Mouse (Mus musculus): ENCODE data around the gene Apbb2. TPM values are rescaled to one million over a fixed set of nuclear protein-coding genes. Genes with fewer than 3 reads are reported as not detected.

The Apbb2 gene
- polyA plus RNA-seq, 1 experiment = 22.6 TPM

- TF ChIP-seq MYOD1 (IDR thresholded peaks at IDR 0.05; ENCODE audit: control insufficient read depth, insufficient read length, low read depth) (no peak), MYOG (IDR thresholded peaks at IDR 0.05; ENCODE audit: control insufficient read depth, extremely low read depth, insufficient read length) (no peak), MAX (IDR thresholded peaks at IDR 0.05) (no peak), CTCF (IDR thresholded peaks at IDR 0.05; ENCODE audit: control insufficient read depth, insufficient read depth, insufficient read length) (no peak), FOSL1 (IDR thresholded peaks at IDR 0.05; ENCODE audit: insufficient read depth, low read length, poor library complexity, severe bottlenecking) (no peak), USF1 (IDR thresholded peaks at IDR 0.05; ENCODE audit: low read depth) (no peak), CEBPB (IDR thresholded peaks at IDR 0.05; ENCODE audit: low read depth) (no peak)
- no peak overlapping the region for H3K4me3 ChIP-seq (ENCODE audit: insufficient read depth, poor library complexity, severe bottlenecking)
- no peak overlapping the region for H3ac ChIP-seq (ENCODE audit: control insufficient read depth, insufficient read length, low read depth)
- H3K36me3 ChIP-seq (ENCODE audit: control insufficient read depth, insufficient read depth) = no peaks in the 10 kb centered on the region
- no peaks in the 10 kb centered on the region for H3K79me3 ChIP-seq (ENCODE audit: low read depth)
- no peaks in the 10 kb centered on the region for H3K79me2 ChIP-seq (ENCODE audit: control insufficient read depth, insufficient read depth)
- no peaks in the 10 kb centered on the region for H3K27me3 ChIP-seq (ENCODE audit: control insufficient read depth, insufficient read depth, insufficient read length)
These were observed 17.0 kb upstream of the Apbb2 start for GRCm38 (mm10) chr5:66635459-66636079.

- H3K36me3 ChIP-seq (ENCODE audit: control insufficient read depth, insufficient read depth) = no peaks in the 10 kb centered on the region
These were observed 9.2 kb upstream of the Apbb2 start for GRCm38 (mm10) chr5:66627805-66628204.

GRCm38 (mm10) chr5:66620191-66620625 lies 1.6 kb upstream of the Apbb2 start:
- Histone ChIP-seq H3K27me3 (ENCODE audit: control insufficient read depth, insufficient read depth, insufficient read length) (no peaks in the 10 kb centered on the region), H3K79me3 (ENCODE audit: low read depth) (peaks cover 27% of the 10 kb centered on the region), H3ac (ENCODE audit: control insufficient read depth, insufficient read length, low read depth) (peak overlapping the region; percentile 49), H3K36me3 (ENCODE audit: control insufficient read depth, insufficient read depth) (peaks cover 8% of the 10 kb centered on the region), H3K4me3 (ENCODE audit: insufficient read depth, poor library complexity, severe bottlenecking) (peak overlapping the region; percentile 18), H3K79me2 (ENCODE audit: control insufficient read depth, insufficient read depth) (peaks cover 35% of the 10 kb centered on the region)
- TF ChIP-seq CEBPB (IDR thresholded peaks at IDR 0.05; ENCODE audit: low read depth) (peak; percentile 48), FOSL1 (IDR thresholded peaks at IDR 0.05; ENCODE audit: insufficient read depth, low read length, poor library complexity, severe bottlenecking) (no peak), CTCF (IDR thresholded peaks at IDR 0.05; ENCODE audit: control insufficient read depth, insufficient read depth, insufficient read length) (peak; percentile 42)

More at GRCm38 (mm10) chr5:66627805-66628204, 9.2 kb upstream of the Apbb2 start:
- TF ChIP-seq FOSL1 (IDR thresholded peaks at IDR 0.05; ENCODE audit: insufficient read depth, low read length, poor library complexity, severe bottlenecking) (no peak), MYOG (IDR thresholded peaks at IDR 0.05; ENCODE audit: control insufficient read depth, extremely low read depth, insufficient read length) (no peak), CEBPB (IDR thresholded peaks at IDR 0.05; ENCODE audit: low read depth) (no peak), MAX (IDR thresholded peaks at IDR 0.05) (no peak)
- H3ac ChIP-seq (ENCODE audit: control insufficient read depth, insufficient read length, low read depth) = no peak overlapping the region
- no peaks in the 10 kb centered on the region for H3K79me3 ChIP-seq (ENCODE audit: low read depth)
- H3K79me2 ChIP-seq (ENCODE audit: control insufficient read depth, insufficient read depth) = no peaks in the 10 kb centered on the region
- H3K4me3 ChIP-seq (ENCODE audit: insufficient read depth, poor library complexity, severe bottlenecking) = no peak overlapping the region
- H3K27me3 ChIP-seq (ENCODE audit: control insufficient read depth, insufficient read depth, insufficient read length) = no peaks in the 10 kb centered on the region

- H3ac ChIP-seq (ENCODE audit: control insufficient read depth, insufficient read length, low read depth) = peak overlapping the region; percentile 47
- TF ChIP-seq CEBPB (IDR thresholded peaks at IDR 0.05; ENCODE audit: low read depth) (no peak), USF1 (IDR thresholded peaks at IDR 0.05; ENCODE audit: low read depth) (no peak), MYOG (IDR thresholded peaks at IDR 0.05; ENCODE audit: control insufficient read depth, extremely low read depth, insufficient read length) (no peak), MAX (IDR thresholded peaks at IDR 0.05) (no peak), CTCF (IDR thresholded peaks at IDR 0.05; ENCODE audit: control insufficient read depth, insufficient read depth, insufficient read length) (no peak), MYOD1 (IDR thresholded peaks at IDR 0.05; ENCODE audit: control insufficient read depth, insufficient read length, low read depth) (no peak), FOSL1 (IDR thresholded peaks at IDR 0.05; ENCODE audit: insufficient read depth, low read length, poor library complexity, severe bottlenecking) (no peak)
- peaks cover 40% of the 10 kb centered on the region for H3K79me2 ChIP-seq (ENCODE audit: control insufficient read depth, insufficient read depth)
- H3K27me3 ChIP-seq (ENCODE audit: control insufficient read depth, insufficient read depth, insufficient read length) = no peaks in the 10 kb centered on the region
- peaks cover 11% of the 10 kb centered on the region for H3K36me3 ChIP-seq (ENCODE audit: control insufficient read depth, insufficient read depth)
- no peak overlapping the region for H3K4me3 ChIP-seq (ENCODE audit: insufficient read depth, poor library complexity, severe bottlenecking)
- H3K79me3 ChIP-seq (ENCODE audit: low read depth) = peaks cover 33% of the 10 kb centered on the region
These were observed 1.1 kb upstream of the Apbb2 start for GRCm38 (mm10) chr5:66619675-66620074.

- H3K4me3 ChIP-seq (ENCODE audit: insufficient read depth, poor library complexity, severe bottlenecking) = no peak overlapping the region
- H3K27me3 ChIP-seq (ENCODE audit: control insufficient read depth, insufficient read depth, insufficient read length) = no peaks in the 10 kb centered on the region
- H3K79me2 ChIP-seq (ENCODE audit: control insufficient read depth, insufficient read depth) = peaks cover 45% of the 10 kb centered on the region
- TF ChIP-seq FOSL1 (IDR thresholded peaks at IDR 0.05; ENCODE audit: insufficient read depth, low read length, poor library complexity, severe bottlenecking) (no peak), CTCF (IDR thresholded peaks at IDR 0.05; ENCODE audit: control insufficient read depth, insufficient read depth, insufficient read length) (no peak), MYOD1 (IDR thresholded peaks at IDR 0.05; ENCODE audit: control insufficient read depth, insufficient read length, low read depth) (no peak), USF1 (IDR thresholded peaks at IDR 0.05; ENCODE audit: low read depth) (no peak), CEBPB (IDR thresholded peaks at IDR 0.05; ENCODE audit: low read depth) (no peak), MYOG (IDR thresholded peaks at IDR 0.05; ENCODE audit: control insufficient read depth, extremely low read depth, insufficient read length) (no peak), MAX (IDR thresholded peaks at IDR 0.05) (no peak)
- peaks cover 11% of the 10 kb centered on the region for H3K36me3 ChIP-seq (ENCODE audit: control insufficient read depth, insufficient read depth)
- H3ac ChIP-seq (ENCODE audit: control insufficient read depth, insufficient read length, low read depth) = no peak overlapping the region
- peaks cover 37% of the 10 kb centered on the region for H3K79me3 ChIP-seq (ENCODE audit: low read depth)
These were observed 611 bp upstream of the Apbb2 start for GRCm38 (mm10) chr5:66619195-66619594.

- Histone ChIP-seq H3K27me3 (ENCODE audit: control insufficient read depth, insufficient read depth, insufficient read length) (no peaks in the 10 kb centered on the region), H3K36me3 (ENCODE audit: control insufficient read depth, insufficient read depth) (peaks cover 15% of the 10 kb centered on the region), H3ac (ENCODE audit: control insufficient read depth, insufficient read length, low read depth) (peak overlapping the region; percentile 88), H3K79me3 (ENCODE audit: low read depth) (peaks cover 50% of the 10 kb centered on the region), H3K4me3 (ENCODE audit: insufficient read depth, poor library complexity, severe bottlenecking) (peak overlapping the region; percentile 84), H3K79me2 (ENCODE audit: control insufficient read depth, insufficient read depth) (peaks cover 57% of the 10 kb centered on the region)
- TF ChIP-seq CTCF (IDR thresholded peaks at IDR 0.05; ENCODE audit: control insufficient read depth, insufficient read depth, insufficient read length) (no peak), MYOG (IDR thresholded peaks at IDR 0.05; ENCODE audit: control insufficient read depth, extremely low read depth, insufficient read length) (no peak), CEBPB (IDR thresholded peaks at IDR 0.05; ENCODE audit: low read depth) (no peak), MAX (IDR thresholded peaks at IDR 0.05) (no peak), USF1 (IDR thresholded peaks at IDR 0.05; ENCODE audit: low read depth) (no peak), MYOD1 (IDR thresholded peaks at IDR 0.05; ENCODE audit: control insufficient read depth, insufficient read length, low read depth) (no peak), FOSL1 (IDR thresholded peaks at IDR 0.05; ENCODE audit: insufficient read depth, low read length, poor library complexity, severe bottlenecking) (no peak)
These were observed 593 bp downstream of the Apbb2 start for GRCm38 (mm10) chr5:66617921-66618460.
